Mouse (Mus musculus): Measurements from ENCODE around the gene Mucl3. TPM values are rescaled to one million over a fixed set of nuclear protein-coding genes. Genes with fewer than 3 reads are reported as not detected.

The Mucl3 gene
- polyA plus RNA-seq, 1 experiment: 0.19 TPM

DNA sequence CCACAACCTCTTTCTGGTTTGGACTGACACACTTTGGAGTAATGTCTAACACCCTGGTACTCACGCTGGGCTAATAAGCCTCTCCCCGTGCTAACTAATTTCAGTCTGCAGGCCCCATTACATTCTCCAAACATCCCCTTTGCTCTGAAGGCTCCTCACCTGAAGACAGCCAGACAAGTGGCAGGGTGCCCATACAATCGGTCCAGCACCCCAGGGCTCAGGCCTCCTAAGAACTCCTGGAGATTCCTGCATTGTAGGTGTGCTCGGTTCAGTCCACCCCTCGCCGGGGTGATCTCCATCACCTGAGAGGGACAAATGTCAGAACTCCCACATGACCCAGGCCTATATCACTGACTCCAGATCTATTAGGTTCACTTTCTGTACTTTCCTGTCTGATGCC lies 29.0 kb upstream of the Mucl3 start:
- WGBS: 81% methylated on average over 6 of the region's 6 CpGs
- H3K4me3 ChIP-seq (replicated peaks; ENCODE audit: extremely low read depth, low read depth, low read length): no peak overlapping the region
- no peak for DNase-seq
- TF ChIP-seq POLR2A (IDR thresholded peaks at IDR 0.05; ENCODE audit: borderline replicate concordance, extremely low read depth, low read depth, low read length): no peak
- TF ChIP-seq CTCF (IDR thresholded peaks at IDR 0.05; ENCODE audit: insufficient read depth, low read length): no peak
- H3K4me1 ChIP-seq (ENCODE audit: control insufficient read depth, insufficient read depth, low read length): peaks cover 5% of the 10 kb centered on the region; the same call in 1 of the 2 replicates

- Histone ChIP-seq H3K4me3 (replicated peaks; ENCODE audit: extremely low read depth, low read depth, low read length) (no peak overlapping the region), H3K4me1 (ENCODE audit: control insufficient read depth, insufficient read depth, low read length) (peaks cover 5% of the 10 kb centered on the region)
- 78% methylated on average over 6 of the region's 6 CpGs for WGBS
- no peak for DNase-seq
- TF ChIP-seq CTCF (IDR thresholded peaks at IDR 0.05; ENCODE audit: insufficient read depth, low read length): no peak
Measured at GRCm38 (mm10) chr17:35671846-35672245, 28.4 kb upstream of the Mucl3 start.

DNA sequence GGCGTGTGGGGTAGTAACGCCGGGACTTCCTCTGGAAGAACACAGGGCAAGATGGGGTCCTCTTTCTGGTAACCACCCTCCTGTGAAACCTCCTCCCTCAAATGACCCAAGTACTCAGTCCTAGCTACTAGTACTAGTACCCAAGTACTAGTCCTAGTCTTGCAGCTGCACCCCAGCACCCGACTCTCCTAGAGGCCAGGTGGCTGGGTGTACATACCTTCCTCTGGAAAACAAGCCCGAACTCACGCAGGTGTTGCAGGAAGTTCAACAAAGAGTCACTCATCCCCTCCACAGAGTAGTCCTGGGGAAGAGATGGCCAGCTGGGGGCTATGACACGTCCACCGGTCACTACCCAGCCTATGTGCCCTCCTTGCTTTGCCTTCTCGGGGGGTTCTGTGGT lies 26.2 kb upstream of the Mucl3 start:
- no peak for DNase-seq
- WGBS: 91% methylated on average over 9 of the region's 9 CpGs
- no peak overlapping the region for H3K4me3 ChIP-seq (replicated peaks; ENCODE audit: extremely low read depth, low read depth, low read length)
- peaks cover 5% of the 10 kb centered on the region for H3K4me1 ChIP-seq (ENCODE audit: control insufficient read depth, insufficient read depth, low read length)
- TF ChIP-seq POLR2A (IDR thresholded peaks at IDR 0.05; ENCODE audit: borderline replicate concordance, extremely low read depth, low read depth, low read length) (no peak), CTCF (IDR thresholded peaks at IDR 0.05; ENCODE audit: insufficient read depth, low read length) (no peak)

GRCm38 (mm10) chr17:35667334-35668065 lies 24.0 kb upstream of the Mucl3 start, which contains the start of gene Vars2:
Gene Vars2, minus strand, starts transcription at chr17:35667592.
- H3K4me3 ChIP-seq (replicated peaks; ENCODE audit: extremely low read depth, low read depth, low read length): peak within 1 kb of the TSS; percentile 94
- under 1% methylated on average over 61 of the region's 61 CpGs for WGBS
- peak; percentile 97 for DNase-seq
- peaks cover 3% of the 10 kb centered on the region for H3K4me1 ChIP-seq (ENCODE audit: control insufficient read depth, insufficient read depth, low read length)
- peak; percentile 84; the same call in 1 of the 2 replicates for TF ChIP-seq POLR2A (IDR thresholded peaks at IDR 0.05; ENCODE audit: borderline replicate concordance, extremely low read depth, low read depth, low read length)
- no peak for TF ChIP-seq CTCF (IDR thresholded peaks at IDR 0.05; ENCODE audit: insufficient read depth, low read length)

DNA sequence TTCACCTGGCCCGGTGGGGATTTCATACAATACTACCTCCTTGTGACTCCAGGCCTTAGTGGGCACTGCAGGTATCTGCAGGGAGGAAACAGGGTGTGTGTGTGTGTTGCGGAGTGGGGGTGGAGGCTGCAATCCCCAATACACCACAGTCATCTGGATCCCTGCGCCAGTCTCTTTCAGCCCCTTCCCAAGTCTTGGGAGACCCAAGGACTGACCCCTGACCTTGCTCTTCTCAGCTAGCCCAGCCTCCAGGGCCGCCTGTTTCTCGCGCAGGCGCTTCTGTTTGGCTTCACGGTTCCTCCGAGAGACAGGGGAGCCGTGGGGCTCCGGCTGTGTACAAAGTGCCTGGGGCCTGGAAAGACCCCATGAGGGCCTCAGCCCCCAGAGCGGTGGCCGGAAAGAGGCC lies 23.4 kb upstream of the Mucl3 start:
- 7% methylated on average over 13 of the region's 13 CpGs for WGBS
- DNase-seq: no peak
- peak overlapping the region; percentile 94 for H3K4me3 ChIP-seq (replicated peaks; ENCODE audit: extremely low read depth, low read depth, low read length)
- H3K4me1 ChIP-seq (ENCODE audit: control insufficient read depth, insufficient read depth, low read length): peaks cover 3% of the 10 kb centered on the region
- TF ChIP-seq CTCF (IDR thresholded peaks at IDR 0.05; ENCODE audit: insufficient read depth, low read length) (no peak), POLR2A (IDR thresholded peaks at IDR 0.05; ENCODE audit: borderline replicate concordance, extremely low read depth, low read depth, low read length) (no peak)

- WGBS: 68% methylated on average over 17 of the region's 17 CpGs
- DNase-seq: peak; percentile 67
- H3K4me1 ChIP-seq (ENCODE audit: control insufficient read depth, insufficient read depth, low read length): peaks cover 3% of the 10 kb centered on the region
- peak overlapping the region; percentile 62 for H3K4me3 ChIP-seq (replicated peaks; ENCODE audit: extremely low read depth, low read depth, low read length)
- peak; percentile 48; the same call in 1 of the 2 replicates for TF ChIP-seq POLR2A (IDR thresholded peaks at IDR 0.05; ENCODE audit: borderline replicate concordance, extremely low read depth, low read depth, low read length)
- peak; percentile 82 for TF ChIP-seq CTCF (IDR thresholded peaks at IDR 0.05; ENCODE audit: insufficient read depth, low read length)
Measured at GRCm38 (mm10) chr17:35665957-35666515, 22.5 kb upstream of the Mucl3 start.

GRCm38 (mm10) chr17:35653086-35653485 lies 9.6 kb upstream of the Mucl3 start:
- DNase-seq: no peak
- Histone ChIP-seq H3K4me3 (replicated peaks; ENCODE audit: extremely low read depth, low read depth, low read length) (no peak overlapping the region), H3K4me1 (ENCODE audit: control insufficient read depth, insufficient read depth, low read length) (0 out of 2 replicates have a peak, but pooled peaks cover 2% of the 10 kb centered on the region)
- 62% methylated on average over 2 of the region's 2 CpGs for WGBS
- TF ChIP-seq CTCF (IDR thresholded peaks at IDR 0.05; ENCODE audit: insufficient read depth, low read length) (no peak), POLR2A (IDR thresholded peaks at IDR 0.05; ENCODE audit: borderline replicate concordance, extremely low read depth, low read depth, low read length) (no peak)

DNA sequence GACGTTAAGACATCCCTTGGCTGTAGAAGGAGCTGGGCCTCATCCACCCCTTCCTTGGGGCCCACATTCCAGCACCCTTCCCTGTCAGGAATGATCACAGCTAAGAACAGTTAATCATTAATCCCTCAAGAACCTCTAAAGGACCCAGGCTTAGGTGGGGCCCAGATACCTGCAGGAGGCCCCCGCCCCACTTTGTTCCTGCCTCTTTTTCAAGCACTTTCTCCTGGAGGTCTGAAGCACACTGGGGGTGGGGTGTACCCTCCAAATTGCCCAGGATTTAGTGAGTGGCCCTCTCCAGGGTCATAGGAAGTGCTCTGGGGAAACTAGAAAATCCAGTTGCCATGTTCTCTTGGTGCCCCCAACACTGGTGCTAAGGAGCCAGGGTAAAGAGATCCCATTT lies 5.9 kb upstream of the Mucl3 start:
- peak overlapping the region; percentile 63 for H3K4me3 ChIP-seq (replicated peaks; ENCODE audit: extremely low read depth, low read depth, low read length)
- peak; percentile 56 for DNase-seq
- TF ChIP-seq POLR2A (IDR thresholded peaks at IDR 0.05; ENCODE audit: borderline replicate concordance, extremely low read depth, low read depth, low read length) (no peak), CTCF (IDR thresholded peaks at IDR 0.05; ENCODE audit: insufficient read depth, low read length) (no peak)
- H3K4me1 ChIP-seq (ENCODE audit: control insufficient read depth, insufficient read depth, low read length): 0 out of 2 replicates have a peak, but pooled peaks cover 2% of the 10 kb centered on the region
- 54% methylated on average over 2 of the region's 2 CpGs for WGBS

DNA sequence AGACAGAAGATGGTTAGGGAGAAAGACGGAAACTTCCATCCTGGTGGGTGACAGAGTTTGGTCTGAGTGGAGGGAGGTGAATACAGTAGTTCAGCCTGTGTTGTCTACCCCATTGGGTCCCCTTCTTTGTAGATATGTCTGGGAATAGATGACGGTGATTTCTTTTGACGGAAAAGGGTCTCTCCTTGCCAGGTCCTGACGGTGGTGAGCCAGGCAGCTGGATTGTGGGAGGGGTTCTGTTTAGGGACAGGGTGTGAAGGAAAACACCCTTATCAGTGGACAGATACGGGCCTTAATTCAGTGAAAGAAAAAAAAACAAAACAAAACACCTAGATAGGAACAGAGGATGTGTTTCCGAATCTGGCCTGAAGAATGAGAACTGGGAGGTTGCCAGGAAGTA lies 4.1 kb downstream of the Mucl3 start:
- peak; percentile 9 for DNase-seq
- TF ChIP-seq CTCF (IDR thresholded peaks at IDR 0.05; ENCODE audit: insufficient read depth, low read length) (no peak), POLR2A (IDR thresholded peaks at IDR 0.05; ENCODE audit: borderline replicate concordance, extremely low read depth, low read depth, low read length) (no peak)
- H3K4me3 ChIP-seq (replicated peaks; ENCODE audit: extremely low read depth, low read depth, low read length): no peak overlapping the region
- H3K4me1 ChIP-seq (ENCODE audit: control insufficient read depth, insufficient read depth, low read length): 0 out of 2 replicates have a peak, but pooled peaks cover 2% of the 10 kb centered on the region
- WGBS: 44% methylated on average over 6 of the region's 6 CpGs
